Mouse (Mus musculus) thymus, postnatal 14 days (tissue): Measurements from ENCODE around the gene Lrfn2.

Experiments
- DNase-seq: peaks from one replicate; pipeline ENCODE4 v3.0.0; 2021

Gene Lrfn2

GRCm38 (mm10) chr17:48931621-48932405, at the start of gene Lrfn2:
Lrfn2 (plus strand) TSS chr17:48932379.
- DNase-seq: peak; percentile 71

- DNase-seq: no peak
These were observed 44.5 kb upstream of the Lrfn2 start for GRCm38 (mm10) chr17:48887472-48888385.

- DNase-seq: no peak
These were observed 26.7 kb upstream of the Lrfn2 start for GRCm38 (mm10) chr17:48905286-48906040.

- DNase-seq: no peak
These were observed 18.7 kb upstream of the Lrfn2 start for GRCm38 (mm10) chr17:48913437-48913836.

GRCm38 (mm10) chr17:48917411-48917810, 14.8 kb upstream of the Lrfn2 start:
- DNase-seq: no peak

GRCm38 (mm10) chr17:48918458-48918857, 13.7 kb upstream of the Lrfn2 start:
- no peak for DNase-seq

- no peak for DNase-seq
These were observed 9.3 kb upstream of the Lrfn2 start for GRCm38 (mm10) chr17:48922905-48923304.

- DNase-seq: no peak
These were observed 6.8 kb upstream of the Lrfn2 start for GRCm38 (mm10) chr17:48925426-48925825.

GRCm38 (mm10) chr17:48930994-48931393, 1.2 kb upstream of the Lrfn2 start:
- DNase-seq: no peak

- DNase-seq: no peak
These were observed 277 bp downstream of the Lrfn2 start for GRCm38 (mm10) chr17:48932406-48932906.

- DNase-seq: no peak
These were observed 737 bp downstream of the Lrfn2 start for GRCm38 (mm10) chr17:48932916-48933315.

- DNase-seq: no peak
These were observed 3.0 kb downstream of the Lrfn2 start for GRCm38 (mm10) chr17:48935201-48935600.

GRCm38 (mm10) chr17:48936445-48937141, 4.4 kb downstream of the Lrfn2 start:
- no peak for DNase-seq

GRCm38 (mm10) chr17:48938711-48939220, 6.6 kb downstream of the Lrfn2 start:
- no peak for DNase-seq

GRCm38 (mm10) chr17:48946315-48946714, 14.1 kb downstream of the Lrfn2 start:
- no peak for DNase-seq

GRCm38 (mm10) chr17:48946765-48947164, 14.6 kb downstream of the Lrfn2 start:
- no peak for DNase-seq

- DNase-seq: no peak
These were observed 19.1 kb downstream of the Lrfn2 start for GRCm38 (mm10) chr17:48951250-48951649.

GRCm38 (mm10) chr17:48956033-48956631, 24.0 kb downstream of the Lrfn2 start:
- no peak for DNase-seq

- DNase-seq: no peak
These were observed 28.1 kb downstream of the Lrfn2 start for GRCm38 (mm10) chr17:48960161-48960698.

GRCm38 (mm10) chr17:48962646-48963045, 30.5 kb downstream of the Lrfn2 start:
- no peak for DNase-seq

- DNase-seq: no peak
These were observed 31.6 kb downstream of the Lrfn2 start for GRCm38 (mm10) chr17:48963740-48964139.
